Mouse (Mus musculus): Measurements from ENCODE around the gene Gm49366.
"Not testable (repeated sequence)": the region's sequence is repeated elsewhere in the genome, so short reads cannot be mapped to it uniquely, and the experiment has no call there.

Gm49366 gene

GRCm38 (mm10) chr12:84033302-84033701 lies 5.4 kb upstream of the Gm49366 start:
- DNase-seq = not testable (repeated sequence)

- no peak for DNase-seq
Measured at GRCm38 (mm10) chr12:84034108-84034507, 4.6 kb upstream of the Gm49366 start.

- DNase-seq = not testable (repeated sequence)
Measured at GRCm38 (mm10) chr12:84038241-84038640, 494 bp upstream of the Gm49366 start, which contains the start of gene Acot4. Acot4 (plus strand) TSS chr12:84038379.

- no peak for DNase-seq
Measured at GRCm38 (mm10) chr12:84042248-84042647, 3.5 kb downstream of the Gm49366 start.

GRCm38 (mm10) chr12:84044045-84044444 lies 5.3 kb downstream of the Gm49366 start:
- DNase-seq = no peak

- DNase-seq = no peak
Measured at GRCm38 (mm10) chr12:84046906-84047305, 8.2 kb downstream of the Gm49366 start.

GRCm38 (mm10) chr12:84050744-84051143 lies 12.0 kb downstream of the Gm49366 start:
- DNase-seq = not testable (repeated sequence)

GRCm38 (mm10) chr12:84051937-84052474 lies 13.3 kb downstream of the Gm49366 start, which contains the start of gene Acot3:
Acot3 (plus strand) TSS chr12:84052144.
- DNase-seq = no peak

- DNase-seq = no peak
Measured at GRCm38 (mm10) chr12:84052609-84053008, 13.9 kb downstream of the Gm49366 start.

GRCm38 (mm10) chr12:84053173-84053572 lies 14.4 kb downstream of the Gm49366 start:
- no peak for DNase-seq

GRCm38 (mm10) chr12:84053679-84054391 lies 15.1 kb downstream of the Gm49366 start:
- DNase-seq = peak; percentile 15

GRCm38 (mm10) chr12:84060946-84061345 lies 22.2 kb downstream of the Gm49366 start:
- DNase-seq = no peak

- no peak for DNase-seq
Measured at GRCm38 (mm10) chr12:84062336-84062735, 23.6 kb downstream of the Gm49366 start.

- DNase-seq = no peak
Measured at GRCm38 (mm10) chr12:84063228-84063627, 24.5 kb downstream of the Gm49366 start.

- DNase-seq = no peak
Measured at GRCm38 (mm10) chr12:84063833-84064232, 25.1 kb downstream of the Gm49366 start.

- DNase-seq = no peak
Measured at GRCm38 (mm10) chr12:84064621-84065020, 25.9 kb downstream of the Gm49366 start.

GRCm38 (mm10) chr12:84067752-84068151 lies 29.0 kb downstream of the Gm49366 start:
- DNase-seq = no peak

- no peak for DNase-seq
Measured at GRCm38 (mm10) chr12:84068296-84068695, 29.6 kb downstream of the Gm49366 start.

- no peak for DNase-seq
Measured at GRCm38 (mm10) chr12:84068986-84069385, 30.3 kb downstream of the Gm49366 start, which contains the start of gene Acot5. Acot5 (plus strand) TSS chr12:84069325.

- peak; percentile 54 for DNase-seq
Measured at GRCm38 (mm10) chr12:84069582-84069981, 30.8 kb downstream of the Gm49366 start.

GRCm38 (mm10) chr12:84071696-84072095 lies 33.0 kb downstream of the Gm49366 start:
- no peak for DNase-seq

GRCm38 (mm10) chr12:84077371-84077990 lies 38.7 kb downstream of the Gm49366 start:
- DNase-seq = no peak

GRCm38 (mm10) chr12:84083842-84084241 lies 45.1 kb downstream of the Gm49366 start:
- no peak for DNase-seq

- DNase-seq = no peak
Measured at GRCm38 (mm10) chr12:84084581-84084980, 45.8 kb downstream of the Gm49366 start.

Measured in cerebellum, adult 9-11 months (tissue).